Mouse (Mus musculus) layer of hippocampus, adult 11-12 months (tissue): Measurements from ENCODE around the gene Sh2d1b2.
A peak's percentile ranks its signal among the peaks of the same experiment; 100 is the strongest.

Experiments
- DNase-seq: peaks from one replicate; pipeline ENCODE4 v3.0.0; 2022; ENCODE audit warnings: low spot score

Sh2d1b2 gene

DNA sequence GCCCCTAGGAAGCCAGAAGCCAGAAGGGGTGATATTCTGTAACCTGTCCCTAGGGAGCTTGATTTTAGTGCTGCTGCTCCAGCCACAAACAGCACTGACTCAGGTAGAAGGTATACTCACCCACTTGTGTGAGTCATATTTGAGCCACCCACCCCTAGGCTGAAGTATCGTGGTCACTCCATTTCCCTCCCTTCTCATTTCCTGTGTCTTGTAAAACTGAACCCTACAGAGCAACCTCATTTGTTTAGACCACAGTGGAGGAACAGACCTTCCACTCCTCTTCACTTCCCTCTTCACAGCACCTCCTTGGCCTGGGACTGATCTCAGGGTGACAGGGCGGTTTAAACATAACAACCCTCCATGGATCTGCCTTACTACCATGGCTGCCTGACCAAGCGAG, 44.5 kb downstream of the Sh2d1b2 start, which contains the start of gene Sh2d1b1:
TSS of gene Sh2d1b1 (plus strand) at position 305 of the 400 bp plus-strand sequence.
- no peak for DNase-seq

DNA sequence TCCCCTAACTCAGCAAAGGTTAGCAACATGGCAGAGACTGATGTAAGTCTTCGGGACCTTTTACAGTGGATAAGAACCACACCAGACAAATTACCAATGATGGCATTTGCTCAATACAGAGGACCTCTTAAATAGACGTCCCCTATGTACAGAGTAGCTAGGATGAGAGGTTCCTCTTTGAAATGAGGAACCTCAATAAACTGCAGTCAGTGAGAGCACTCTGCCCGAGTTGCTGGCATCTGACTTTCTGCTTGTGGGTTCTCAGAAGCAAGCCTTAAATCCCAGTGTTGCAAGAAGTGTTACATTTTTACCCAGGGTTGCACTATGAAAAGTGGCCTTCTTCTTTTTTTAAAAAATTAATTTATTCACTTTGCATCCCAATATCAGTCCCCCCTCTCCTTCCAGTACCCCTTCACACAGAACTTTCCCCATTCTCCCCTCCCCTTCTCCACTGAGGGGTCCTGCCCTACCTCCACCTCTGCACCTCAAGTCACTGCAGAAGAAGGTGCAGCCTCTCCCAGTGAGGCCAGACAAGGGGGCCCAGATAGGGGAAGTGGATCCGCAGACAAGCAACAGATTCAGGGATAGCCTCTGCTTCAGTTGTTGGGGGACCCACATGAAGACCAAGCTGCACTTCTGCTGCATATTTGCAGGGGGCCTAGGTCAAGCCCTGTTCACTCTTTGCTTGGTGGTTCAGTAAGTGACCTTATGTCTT, 50.0 kb downstream of the Sh2d1b2 start:
- DNase-seq, result no peak

DNA sequence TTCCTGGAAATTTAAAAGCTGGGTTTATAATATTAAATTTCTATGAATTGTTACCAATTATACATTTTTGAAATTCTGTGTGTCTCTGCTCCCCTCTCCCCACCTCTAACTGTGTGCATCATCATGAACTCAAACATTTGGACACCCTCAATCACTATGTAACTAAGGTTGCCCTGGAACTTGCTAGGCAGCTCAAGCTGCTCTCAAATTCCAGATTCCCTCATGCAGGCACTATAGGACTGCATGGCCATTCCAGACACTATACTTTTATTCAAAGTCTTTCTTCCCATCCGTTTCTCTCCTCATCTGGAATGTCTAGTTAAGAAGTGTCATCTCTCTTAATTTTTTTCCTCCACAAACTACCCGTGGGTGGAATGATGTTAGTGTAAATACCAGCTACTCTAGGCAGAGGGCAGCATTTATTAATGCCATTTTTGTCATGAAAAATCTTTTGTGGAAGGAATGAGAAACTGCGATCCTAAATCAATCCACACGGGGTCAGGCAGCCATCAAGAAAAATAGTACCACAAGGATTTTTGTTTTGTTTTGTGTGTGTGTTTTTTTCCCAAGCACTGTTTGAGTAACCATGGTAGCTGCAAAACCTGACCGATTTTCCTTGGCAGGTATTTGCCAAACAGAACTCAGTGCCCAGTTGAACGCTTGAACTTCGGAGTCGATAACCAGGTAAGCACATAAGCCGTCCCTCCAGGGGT, 59.8 kb downstream of the Sh2d1b2 start:
- DNase-seq, result peak; percentile 78

DNA sequence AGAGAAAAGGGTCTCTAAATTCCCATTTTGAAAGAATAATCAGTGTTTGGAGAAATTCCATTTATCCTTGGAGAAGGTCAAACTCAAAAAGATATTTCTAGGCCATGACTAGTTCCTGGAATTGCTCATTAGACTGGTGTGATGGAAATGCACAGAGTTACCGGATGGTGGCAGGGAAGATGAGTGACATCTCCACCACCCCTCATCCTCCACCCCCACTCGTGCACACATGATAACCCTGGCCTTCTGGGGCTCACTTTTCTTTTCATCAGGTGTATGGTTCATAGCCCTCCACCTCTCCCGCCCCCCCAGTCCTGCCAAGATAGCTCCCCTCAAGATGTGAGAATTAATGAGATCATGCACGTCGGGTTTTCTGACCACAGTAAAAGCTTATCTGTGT, 60.7 kb downstream of the Sh2d1b2 start:
- DNase-seq, result no peak

DNA sequence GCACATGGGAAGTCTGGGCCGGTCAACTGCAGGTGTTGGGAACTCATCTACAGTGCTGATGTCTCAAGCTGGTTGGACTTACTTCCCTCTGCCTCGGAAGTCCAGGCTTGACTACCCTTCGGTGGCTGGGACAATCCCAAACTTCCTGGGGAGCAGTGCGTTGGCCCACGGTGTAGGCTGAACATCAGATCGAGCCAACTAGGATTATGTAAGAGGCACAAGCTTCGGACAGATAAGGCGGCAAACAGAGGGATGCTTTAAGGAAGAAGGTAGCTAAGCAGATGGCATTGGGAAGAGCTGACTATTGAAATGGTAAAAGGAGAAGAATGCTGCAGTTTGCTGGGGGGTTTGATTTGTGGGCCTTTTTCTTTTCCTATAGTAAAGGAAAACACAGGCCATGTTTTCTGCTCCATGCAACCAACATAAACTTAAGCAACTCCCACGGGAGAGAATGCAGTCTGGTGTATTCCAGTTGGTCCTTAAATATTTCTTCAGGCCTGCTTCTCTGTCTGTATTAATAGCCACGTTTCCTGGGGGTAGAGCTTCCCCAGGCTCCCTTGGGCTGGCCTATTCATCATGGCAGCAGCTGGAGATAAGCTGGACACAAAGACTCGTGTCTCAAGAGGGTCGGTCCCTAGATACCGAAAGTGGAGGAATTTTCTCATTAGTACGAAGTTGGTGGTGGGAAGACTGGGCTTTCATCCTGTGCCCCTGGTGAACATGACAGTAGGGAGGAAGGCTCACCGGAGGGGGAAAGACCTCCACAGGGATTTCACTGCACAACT, 62.4 kb downstream of the Sh2d1b2 start:
- DNase-seq, result no peak

DNA sequence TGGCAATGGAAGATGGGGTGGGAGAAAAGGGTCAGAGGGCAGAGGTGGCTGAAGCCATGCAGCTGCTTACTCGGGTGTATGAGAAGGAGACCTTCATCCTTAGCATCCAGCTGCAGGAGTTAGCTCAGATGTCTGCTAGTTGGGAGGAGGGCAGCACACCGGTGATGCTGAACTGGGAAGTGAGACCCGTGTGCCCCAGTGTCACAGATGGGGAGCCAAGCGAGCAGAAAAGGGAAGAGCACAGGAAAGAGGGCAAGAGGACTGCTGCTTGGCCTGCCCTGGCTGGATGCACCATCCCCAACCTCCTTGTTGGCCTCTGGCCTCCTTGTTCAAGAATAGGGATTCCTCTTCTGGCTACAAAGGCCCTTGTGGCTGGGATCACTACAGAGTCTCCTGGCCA, 66.9 kb downstream of the Sh2d1b2 start:
- no peak for DNase-seq

DNA sequence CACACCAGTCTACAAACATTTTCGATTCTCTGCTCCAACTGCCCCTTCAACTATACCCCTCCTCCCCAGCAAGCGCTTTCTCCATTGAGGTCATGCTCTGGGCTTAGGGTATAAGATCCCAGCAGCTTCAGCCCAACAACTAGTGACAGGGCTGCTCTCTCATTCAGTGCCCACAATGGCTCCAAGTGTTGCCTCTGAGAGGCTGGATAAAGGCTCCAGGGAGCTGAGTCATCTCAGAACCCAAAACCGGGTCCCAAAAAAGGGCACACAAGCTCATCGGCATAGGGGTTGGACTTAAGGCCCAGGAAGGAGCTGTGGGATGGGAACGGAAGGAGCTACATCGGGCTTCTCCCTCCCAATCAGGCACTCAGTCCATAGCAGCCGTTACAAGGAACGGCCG, 69.1 kb downstream of the Sh2d1b2 start:
- DNase-seq, result no peak

DNA sequence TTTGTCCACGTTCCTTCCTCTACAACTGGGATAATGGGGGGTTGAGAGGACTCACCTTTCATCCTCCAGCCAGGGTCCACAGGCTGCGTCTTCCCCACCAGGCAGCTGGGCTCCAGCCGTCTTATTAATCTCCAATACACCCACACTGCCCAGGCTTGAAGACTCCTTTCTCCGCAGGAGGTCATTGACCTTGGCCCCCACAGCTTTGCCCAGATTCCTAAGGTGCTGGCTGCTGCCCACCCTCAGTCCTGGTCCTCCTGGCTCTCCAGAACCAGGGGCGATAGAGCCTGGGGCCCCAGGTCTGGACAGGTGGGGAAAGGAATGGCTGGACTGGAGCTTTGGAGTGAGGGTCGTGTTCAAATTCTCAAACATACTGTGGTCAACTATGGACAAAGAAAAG, 69.9 kb downstream of the Sh2d1b2 start:
- no peak for DNase-seq

DNA sequence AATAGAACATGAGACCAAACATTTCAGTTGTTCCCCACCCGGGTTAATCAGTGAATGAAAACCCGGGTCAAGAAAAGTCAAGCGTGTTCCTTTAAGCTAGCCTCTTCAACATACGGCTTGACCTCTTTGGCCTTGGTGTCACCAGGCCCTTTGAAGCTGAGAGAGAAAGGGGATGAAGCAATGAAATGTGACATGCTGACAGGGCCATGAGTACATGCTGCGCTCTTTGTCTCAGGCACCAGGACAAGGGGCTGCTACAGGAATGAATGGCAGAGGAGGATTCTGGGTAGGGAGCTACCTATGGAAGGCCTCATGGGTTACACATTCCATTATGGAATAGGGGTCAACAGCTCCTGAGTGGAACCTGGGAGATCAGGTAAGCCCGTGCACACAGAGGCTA, 70.6 kb downstream of the Sh2d1b2 start:
- no peak for DNase-seq
